Mouse (Mus musculus): ENCODE results near the gene Tead1.
A peak's percentile ranks its signal among the peaks of the same experiment; 100 is the strongest.

The Tead1 gene

DNA sequence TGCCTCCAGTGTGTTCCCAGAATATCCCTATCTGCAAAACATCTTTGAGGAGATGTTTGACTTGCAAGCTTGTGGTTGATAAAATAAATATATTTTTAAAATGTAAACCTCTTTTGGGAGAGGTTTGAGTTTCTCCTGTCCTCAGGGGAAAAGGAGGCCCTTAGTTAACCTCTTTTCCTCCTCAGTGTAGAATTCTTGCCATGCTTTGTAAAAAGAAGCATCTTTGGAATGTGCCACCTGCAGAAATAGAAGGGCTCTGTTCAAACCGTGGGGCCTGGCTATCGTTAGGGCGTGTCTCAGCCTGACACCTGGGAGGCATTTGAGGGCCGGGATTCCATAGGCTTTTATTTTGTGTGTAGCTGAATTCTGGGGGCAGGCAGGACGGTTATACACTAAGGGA, 51.1 kb downstream of the Tead1 start:
- DNase-seq (ENCODE audit: low spot score): no peak

DNA sequence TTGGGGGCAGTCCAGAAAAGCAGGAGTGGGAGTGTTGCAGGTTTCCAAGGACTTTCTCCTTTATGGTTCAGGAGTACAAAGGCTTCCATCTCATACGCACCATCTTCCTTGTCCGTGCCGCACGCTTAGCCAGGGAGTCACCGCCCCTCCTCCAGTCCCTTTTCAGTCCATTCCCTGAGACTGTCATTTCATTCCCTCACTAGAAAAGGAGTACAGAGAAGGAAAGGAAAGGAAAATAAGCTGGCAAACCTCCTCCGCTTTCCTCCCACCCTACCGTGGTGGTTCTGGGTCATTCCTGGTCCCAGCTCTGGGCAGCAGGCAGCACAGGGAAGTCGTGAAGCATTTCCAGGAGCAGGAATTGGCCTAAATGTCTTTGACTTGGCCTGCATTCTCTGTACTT, 52.5 kb downstream of the Tead1 start:
- DNase-seq (ENCODE audit: low spot score): no peak

DNA sequence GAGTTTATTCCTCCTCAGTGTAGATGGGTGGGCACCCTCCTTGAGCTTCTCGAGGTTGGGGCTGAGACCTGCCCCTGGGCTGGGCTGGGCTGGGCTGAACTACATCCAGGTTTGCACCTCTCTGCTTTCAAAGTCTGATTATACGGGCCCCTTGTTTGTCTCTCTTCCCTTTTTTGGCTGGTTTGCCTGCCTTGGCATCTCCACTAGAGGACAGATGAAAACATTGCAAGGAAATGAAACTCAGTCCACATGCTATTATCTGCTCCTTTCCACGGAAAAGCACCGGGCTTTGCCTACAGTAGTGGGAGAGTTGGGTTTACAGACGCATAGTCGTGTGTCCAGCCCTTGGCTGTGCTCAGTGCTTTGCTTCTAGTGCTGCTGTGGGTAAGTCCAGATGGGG, 60.1 kb downstream of the Tead1 start:
- no peak for DNase-seq (ENCODE audit: low spot score)

DNA sequence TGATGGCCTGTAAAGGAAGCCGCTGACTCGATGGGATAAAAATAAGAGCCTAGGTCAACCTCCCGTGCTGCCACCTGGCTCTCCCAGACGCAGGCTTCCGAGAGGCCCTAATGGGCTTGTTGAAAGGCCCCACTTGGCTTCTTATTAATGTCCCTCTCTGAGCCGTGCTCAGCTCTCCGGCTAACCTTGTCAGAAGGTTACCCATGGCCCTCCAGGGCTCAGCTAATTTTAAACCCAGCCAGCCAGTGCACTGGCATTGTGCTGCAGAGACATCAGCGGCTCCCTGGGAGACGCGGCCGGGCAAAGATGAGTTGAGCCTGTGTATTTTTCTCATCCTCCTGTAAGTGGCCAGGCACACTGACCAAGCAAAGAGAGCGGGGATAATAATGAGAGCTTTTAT, 62.7 kb downstream of the Tead1 start:
- no peak for DNase-seq (ENCODE audit: low spot score)

DNA sequence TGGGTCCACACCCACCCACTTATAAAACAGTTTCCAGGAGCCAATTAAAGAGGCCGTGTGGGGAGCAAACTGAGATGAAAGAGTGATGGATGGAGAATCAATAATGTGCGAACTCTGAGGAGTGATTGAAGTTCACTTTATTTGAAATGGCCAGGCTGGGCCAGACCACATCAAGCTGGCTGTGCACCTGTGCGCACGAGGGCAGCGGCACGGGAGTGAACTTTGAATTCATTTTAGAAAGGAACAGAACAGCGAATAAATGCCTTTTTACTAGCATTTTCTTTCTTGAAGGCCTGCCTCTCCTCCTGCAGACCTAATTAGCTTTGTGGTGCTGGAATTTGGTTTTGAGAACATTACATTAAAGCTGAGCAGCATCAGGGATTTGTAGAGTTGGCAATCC, 63.9 kb downstream of the Tead1 start:
- no peak for DNase-seq (ENCODE audit: low spot score)

DNA sequence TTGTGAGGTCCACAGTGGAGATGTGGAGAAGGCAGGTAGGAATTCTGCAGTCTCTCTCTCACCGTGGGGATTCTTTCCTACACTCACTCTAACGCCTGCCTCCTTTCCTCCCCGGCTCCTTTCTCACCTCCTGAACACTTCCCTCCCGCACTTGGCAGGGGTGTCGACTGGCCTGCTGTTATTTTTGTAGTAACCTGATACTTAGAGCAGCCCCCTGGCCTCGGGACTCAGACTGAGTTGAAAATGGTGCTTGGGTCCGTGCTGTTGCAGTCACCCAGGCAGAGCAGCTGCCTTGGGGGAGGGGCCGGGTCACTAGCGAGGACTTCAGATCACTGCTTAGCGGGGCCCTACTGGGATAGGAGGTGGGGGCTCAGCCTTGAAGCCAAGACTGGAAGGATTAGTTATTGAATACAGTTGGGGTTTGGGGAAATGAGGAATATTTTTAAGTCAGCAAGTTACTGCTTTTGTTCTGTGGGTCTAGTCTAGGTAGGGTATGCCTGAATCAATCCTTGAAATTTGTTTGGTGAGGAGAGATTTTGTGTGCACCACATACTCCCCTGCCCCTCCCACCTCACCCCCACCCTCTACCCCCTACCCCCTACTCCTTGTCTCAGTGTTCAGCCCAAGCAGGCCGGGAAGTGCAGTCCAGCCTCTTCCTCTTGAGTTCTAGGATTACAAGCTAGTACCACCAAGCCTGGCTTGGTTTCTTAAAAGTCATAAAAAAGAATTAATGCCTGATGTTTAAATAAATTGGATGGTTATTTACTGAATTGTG, 64.7 kb downstream of the Tead1 start:
- DNase-seq (ENCODE audit: low spot score): peak; percentile 43

DNA sequence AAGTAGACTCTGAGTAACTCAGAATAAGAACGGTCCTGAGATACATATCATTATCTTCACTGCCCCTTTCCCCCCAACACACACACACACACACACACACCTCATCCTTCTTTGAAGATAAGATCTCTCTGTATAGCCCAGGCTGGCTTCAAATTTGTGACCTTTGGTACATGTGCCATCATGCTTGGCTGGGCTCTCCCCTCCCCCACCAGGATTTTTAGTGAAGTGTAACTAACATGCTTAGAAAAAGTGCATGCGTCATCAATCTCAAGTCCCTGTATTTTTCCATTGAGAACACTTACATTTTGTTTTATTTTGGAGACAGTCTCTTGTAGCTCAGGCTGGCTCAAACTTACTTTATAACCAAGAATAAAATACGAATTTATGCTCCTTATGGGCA, 68.1 kb downstream of the Tead1 start:
- no peak for DNase-seq (ENCODE audit: low spot score)

DNA sequence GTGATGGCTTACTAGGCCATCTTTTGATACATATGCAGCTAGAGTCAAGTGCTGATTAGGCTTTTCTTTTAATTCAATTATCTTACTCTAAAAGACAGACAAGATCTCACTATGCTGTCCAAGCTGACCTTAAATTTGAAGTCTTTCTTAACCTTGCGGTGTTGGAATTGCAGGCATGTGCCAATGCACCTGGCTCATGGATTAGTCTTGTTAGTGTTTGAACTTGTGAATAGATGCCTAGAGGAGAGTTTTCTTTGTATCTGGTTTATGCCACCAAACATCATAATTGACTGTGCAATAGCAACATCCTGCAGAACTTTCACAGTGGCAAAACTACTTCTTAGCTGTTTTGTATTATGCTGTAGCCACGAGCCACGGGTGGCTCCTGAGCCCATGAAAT, 68.7 kb downstream of the Tead1 start:
- DNase-seq (ENCODE audit: low spot score): no peak

DNA sequence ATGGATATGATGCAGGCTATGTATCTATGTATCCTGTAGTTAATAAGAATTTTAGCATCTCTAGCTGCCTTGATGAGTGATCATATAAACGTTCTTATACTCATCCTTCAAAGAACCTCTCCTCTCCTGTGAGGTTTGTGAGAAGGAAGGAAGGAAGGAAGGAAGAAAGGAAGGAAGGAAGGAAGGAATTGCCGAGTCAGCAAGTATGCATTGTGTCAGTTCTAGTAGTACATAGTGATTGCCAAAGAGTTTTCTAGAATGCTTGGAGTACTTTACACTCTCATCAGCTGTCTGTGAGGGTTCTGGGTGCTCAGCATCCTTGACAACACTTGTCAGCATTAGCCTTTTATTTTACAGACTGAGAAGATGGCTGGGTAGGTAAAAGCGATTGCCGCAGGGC, 69.2 kb downstream of the Tead1 start:
- DNase-seq (ENCODE audit: low spot score): no peak

DNA sequence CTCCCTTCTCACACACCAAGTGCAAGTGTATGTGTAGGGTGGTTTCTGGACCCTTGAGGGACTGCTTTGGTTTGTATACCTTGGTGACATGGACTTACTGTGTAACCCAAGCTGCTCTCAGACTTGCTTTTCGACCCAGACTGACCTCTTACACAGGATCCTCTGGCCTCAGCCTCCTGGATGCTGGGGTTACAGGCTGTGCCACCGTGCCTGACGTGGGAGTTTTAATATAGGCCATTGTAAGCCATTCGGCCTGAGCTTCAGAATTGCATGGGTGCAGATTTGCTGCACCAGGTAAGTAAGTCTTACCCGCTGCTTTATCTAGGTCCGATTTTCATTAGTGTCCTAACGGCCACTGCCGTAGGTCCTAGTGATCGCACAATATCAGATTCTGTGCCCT, 71.0 kb downstream of the Tead1 start:
- no peak for DNase-seq (ENCODE audit: low spot score)

DNA sequence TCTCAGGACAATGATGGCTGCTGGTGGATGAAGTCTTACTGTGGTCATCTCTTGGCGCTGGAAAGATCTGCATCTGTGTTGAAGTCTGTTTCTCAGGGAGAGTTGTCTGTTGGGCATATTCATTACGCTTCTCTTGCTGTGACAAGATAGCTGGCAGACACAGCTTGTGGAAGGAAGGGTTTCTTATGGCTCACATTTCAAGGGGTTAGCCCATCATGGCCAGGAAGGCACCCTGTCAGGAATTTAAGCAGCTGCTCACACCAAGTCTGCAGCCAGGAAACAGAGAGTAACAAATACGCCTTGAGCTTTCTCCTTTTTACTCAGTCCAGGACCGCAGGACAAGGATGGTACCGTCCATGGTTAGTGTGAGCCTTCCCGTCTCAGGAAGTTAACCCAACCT, 73.2 kb downstream of the Tead1 start:
- DNase-seq (ENCODE audit: low spot score): no peak

DNA sequence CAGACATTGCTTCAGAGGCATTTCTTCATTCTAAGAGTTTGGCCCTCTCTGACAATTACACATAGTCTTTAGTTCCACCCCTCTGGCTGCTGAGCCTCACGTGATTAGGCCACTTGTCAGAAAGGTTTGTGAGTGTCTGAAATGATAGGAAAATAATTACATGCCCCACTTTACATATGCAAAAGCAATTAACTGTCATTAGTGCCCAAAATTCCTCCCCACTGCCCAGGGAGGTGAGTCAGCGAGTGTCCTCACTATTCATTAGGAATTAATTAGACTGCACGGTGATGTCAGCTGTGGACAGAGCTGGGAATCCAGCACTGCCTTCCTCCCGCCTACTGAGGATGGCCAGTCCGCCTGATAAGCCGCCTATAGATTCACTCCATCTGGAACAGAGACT, 74.2 kb downstream of the Tead1 start:
- DNase-seq (ENCODE audit: low spot score): no peak

DNA sequence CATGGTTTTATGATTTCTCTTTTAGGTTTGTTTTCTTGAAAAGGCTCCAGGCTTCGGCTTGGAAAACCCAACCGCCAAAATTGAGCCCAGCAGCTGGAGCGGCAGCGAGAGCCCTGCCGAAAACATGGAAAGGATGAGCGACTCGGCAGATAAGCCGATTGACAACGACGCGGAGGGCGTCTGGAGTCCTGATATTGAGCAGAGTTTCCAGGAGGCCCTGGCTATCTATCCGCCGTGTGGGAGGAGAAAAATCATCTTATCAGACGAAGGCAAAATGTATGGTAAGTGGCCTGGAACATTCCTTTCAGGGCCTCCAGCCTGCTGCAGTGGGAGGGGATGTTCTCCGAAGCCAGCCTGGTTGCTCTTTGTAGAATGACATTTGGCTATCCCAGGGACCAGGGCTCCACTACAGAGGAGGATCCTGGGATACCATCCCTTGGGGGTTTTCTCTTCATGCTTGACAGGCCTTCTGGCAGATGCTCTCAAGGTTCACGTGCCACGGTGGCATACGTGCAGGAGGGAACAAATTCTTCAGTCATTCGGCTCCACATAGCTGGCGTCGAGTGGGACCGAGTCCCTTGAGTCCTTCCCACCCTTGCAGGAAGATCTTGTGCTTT, 80.3 kb downstream of the Tead1 start:
- DNase-seq (ENCODE audit: low spot score): no peak

DNA sequence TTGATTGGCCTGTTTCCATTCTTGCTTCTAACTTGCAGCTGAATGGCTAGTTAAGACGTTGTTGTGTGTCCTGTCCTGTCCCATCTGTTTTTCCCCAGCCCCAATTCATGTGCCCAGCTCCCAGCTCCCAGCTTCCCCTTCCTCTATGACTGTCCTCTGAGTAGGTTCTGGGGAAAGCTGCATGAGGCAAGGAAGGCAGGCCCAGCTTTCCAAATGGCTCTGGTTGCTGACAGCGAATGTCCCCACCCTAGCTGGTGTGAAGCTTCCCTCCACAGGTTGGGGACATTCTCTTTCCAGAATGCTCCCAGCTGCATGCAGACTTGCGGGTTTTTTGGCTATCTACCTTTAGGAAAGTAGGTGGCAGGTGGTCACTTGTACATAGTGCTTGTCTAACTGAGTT, 81.2 kb downstream of the Tead1 start:
- DNase-seq (ENCODE audit: low spot score): no peak

DNA sequence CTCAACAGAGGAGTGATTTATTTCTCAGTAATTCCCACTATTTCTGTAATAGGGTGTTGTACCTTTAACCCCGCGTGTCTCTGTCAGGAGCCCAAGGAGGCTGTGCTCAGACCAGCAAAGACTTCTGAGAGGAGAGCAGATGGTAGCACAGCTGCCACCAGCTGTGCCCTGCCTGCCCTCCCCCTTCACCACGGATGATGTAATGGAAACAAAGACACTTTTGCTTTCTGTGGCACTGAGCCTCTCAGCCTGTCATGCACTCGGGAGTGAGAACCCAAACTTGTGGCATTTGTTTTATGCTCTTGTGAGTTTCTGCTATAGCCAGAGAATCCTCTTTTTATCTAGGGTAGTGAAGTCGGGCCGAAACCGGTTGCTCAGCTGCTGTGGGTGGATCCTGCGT, 81.7 kb downstream of the Tead1 start:
- DNase-seq (ENCODE audit: low spot score): no peak

DNA sequence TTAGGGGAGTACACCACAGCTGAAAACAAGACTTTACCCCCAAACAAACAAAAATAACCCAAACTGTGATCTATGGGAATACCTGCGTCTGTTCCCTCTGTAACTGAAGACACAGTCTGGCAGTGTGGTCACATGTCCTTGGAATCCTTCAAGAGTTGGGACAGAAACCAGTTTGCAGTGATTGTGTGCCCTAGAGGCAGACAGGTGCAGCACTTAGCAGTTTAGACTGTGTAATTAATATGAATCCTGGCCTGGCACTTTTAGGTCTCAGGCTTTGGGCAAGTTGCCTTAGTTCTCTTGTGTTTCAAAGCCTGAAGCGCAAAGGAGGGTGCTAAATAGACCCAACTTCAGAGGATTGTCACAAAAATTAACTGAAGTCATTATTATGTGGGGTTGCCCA, 83.8 kb downstream of the Tead1 start:
- DNase-seq (ENCODE audit: low spot score): no peak

DNA sequence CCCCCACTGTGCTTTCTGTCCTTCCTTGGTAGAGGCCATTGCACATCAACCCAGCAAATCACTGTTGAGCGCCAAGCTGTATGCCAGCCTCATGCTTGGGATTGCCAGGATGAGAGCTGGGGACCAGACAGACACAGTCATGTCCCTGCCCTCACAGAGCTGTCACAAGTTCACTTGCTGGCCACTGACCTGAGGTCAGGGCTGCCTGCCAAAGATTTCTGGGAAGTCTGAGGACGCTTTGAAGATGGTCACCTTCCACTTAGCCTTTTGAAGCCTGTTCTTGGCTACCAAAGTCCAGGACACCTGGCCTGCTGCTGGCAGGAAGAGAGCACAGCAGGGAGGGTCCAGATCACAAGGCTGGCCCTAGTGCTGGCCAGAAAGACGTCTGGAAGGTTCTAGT, 84.4 kb downstream of the Tead1 start:
- no peak for DNase-seq (ENCODE audit: low spot score)

DNA sequence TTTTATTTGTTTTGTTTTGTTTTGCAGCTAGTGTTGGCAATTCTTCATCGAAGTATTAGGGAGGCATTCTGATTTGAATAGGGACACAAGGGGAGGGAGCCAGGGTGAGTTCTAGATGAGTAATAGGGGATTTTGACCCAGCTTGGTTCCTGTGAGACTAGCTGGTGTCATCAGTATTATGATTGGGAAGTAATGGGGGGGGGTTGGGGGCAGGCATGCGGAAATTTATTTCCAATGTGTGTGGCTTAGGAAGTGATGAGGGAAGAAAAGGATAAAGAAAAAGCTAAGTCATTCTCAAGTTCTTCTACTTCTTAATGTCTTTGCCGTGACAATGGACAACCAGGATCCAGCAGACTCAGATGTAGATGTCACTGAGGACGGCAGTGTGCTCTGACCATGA, 85.8 kb downstream of the Tead1 start:
- no peak for DNase-seq (ENCODE audit: low spot score)

DNA sequence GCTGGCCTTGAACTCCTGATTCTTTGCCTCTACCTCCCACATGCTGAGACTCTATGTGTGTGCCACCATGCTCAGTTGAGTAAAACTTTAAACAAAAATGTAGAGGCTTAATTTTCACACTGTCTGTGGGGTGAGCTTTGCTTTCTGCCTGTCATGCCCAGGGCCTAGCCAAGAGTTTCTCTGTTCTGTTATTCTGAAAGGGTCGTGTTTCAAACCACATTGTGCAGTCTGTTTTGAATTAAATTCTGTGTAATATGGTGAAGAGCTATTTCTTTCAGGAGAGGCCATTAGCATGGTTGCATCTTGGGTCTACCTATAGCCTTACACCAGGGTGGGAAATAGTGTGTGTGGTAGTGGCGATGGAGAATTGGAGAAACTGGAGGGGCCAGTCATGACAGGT, 90.7 kb downstream of the Tead1 start:
- DNase-seq (ENCODE audit: low spot score): no peak

DNA sequence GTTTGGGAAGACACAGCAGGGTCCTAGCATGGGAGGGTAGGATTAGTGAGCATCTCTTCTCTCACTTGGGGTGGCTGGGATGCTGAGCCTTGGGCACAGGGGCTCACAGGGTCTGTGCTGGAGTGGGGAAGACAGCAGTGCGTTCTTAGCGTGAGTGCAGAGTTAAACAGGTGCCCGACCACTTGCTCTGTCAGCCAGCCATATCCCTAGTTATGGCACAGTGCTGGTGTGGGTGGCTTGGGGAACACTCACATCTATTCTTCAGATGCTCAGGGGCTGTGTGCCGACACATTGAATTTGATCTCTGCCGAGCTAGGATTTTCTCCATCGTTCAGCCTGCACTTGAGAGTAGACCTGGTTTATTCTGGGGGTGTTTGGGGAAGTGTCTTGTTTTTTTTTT, 92.3 kb downstream of the Tead1 start:
- DNase-seq (ENCODE audit: low spot score): no peak

DNA sequence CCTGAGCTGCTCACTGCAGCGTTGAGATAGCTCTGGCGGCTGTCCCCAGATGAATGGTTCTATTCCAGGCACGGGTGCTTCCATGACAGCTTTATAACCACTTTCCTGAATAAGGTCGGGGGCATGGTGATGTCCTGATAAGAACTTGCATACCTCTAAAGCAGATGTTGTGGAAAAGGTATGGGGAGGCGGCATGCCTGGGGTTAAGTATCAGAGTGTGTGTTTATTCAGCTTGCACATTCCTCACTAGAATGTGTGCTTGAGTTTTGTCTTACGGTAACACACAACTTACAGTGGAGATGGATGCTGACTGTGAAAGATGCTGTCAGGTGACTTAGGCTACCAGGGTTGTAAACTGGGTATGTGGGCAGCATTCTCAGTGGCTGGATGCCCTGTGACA, 93.7 kb downstream of the Tead1 start:
- DNase-seq (ENCODE audit: low spot score): no peak

DNA sequence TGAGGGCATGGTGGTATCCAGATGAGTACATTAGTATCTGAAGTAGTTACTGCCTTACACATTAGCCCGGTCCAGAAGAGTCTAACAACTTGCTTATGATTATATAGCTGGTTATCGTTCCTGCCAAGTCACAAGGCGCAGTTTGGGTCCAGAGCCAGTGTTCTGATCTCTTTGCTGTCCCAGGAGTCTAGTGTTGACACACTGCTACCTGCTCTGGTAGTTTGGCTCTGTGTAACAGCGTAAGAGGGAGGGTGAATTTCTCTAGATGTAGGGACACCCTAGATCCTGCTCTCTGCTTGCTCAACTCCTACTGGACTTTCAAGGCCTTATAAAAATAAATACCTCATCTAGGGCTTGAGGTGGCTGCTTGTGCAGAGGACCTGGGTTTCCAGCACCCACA, 94.5 kb downstream of the Tead1 start:
- DNase-seq (ENCODE audit: low spot score): no peak

DNA sequence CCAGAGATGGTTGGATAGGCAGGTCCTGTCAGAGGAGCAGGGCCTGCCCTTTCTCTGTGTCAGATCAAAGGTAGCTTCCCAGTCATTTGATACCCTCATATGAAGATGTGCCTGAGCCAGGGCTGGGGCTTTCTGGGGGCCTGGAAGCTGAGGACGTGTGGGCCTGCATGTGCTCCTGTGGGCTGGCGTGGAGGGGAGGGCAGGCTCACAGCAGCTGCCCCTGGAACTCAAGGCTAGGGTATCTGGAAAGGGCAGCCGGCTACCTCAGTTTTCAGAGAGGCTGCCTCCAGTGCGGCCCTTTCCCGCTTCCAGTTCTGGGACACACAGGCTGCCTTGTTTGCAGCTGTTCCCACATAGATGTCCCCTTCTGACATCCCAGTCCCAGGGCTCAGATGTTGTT, 96.7 kb downstream of the Tead1 start:
- no peak for DNase-seq (ENCODE audit: low spot score)

DNA sequence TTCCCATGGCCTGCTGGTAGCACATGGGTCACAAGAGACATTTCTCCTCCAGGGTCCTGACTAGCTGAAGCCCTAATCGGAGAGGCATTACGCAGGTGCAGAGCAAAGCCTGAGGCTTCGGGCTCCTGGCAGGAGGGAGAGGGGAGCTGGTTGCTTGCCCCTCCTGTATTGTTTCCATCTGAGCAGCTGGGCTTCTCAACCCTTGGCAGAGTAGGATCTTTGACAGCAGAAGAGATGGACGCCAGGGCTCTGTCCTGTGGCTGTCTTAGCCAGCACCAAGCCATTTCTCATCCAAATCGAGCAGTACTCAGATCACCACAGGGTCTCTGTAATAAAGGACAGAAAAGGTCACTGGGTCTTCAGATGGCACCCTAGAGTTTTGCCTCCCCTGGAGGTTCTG, 97.6 kb downstream of the Tead1 start:
- no peak for DNase-seq (ENCODE audit: low spot score)
